Mouse (Mus musculus) embryo, embryonic 11 days (tissue): ENCODE measurements around the gene Ncf4.

ENCODE experiments used
- DNase-seq: peaks from one replicate; pipeline ENCODE4 v3.0.0-alpha.2; 2015

Ncf4 gene

DNA sequence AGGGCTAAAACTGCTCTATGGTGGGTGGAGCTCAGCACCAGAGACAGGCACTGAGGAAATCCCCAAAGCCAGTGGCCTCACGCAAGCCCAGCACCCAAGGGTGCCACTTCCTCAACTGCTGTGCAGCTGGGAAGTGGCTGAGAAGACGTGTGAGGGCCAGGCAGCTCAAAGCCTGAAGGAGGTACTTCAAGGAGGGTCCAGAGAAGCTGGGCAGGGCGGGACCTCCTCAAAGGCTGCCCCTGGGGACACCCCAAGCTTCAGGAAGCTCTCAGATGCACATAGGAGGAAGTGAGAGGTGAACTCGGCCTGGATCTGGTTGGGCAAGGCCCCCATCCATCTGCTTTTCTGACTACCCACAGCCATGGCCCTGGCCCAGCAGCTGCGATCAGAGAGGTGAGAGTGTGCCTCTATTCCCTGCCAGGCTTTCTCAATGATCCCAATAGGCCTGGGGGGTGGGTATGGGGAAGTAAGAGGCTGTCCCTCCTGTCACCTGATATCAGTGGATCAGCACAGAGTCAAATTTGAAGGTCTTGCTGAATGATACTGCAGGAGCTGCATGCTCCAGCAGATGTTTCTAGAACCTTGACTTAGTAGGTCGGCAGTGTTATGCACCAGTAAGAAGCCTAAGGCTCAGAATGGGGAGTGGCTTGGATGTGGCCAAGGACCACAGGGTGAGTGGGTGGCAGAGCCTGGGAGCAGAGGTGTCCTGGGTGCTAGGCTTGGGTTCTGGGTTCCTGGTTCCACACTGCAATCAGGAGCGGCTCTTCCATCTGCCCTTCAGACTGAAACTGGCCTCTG, at the start of gene Ncf4:
Gene Ncf4, plus strand, starts transcription at position 107 of the 798 bp plus-strand sequence.
- DNase-seq = no peak

DNA sequence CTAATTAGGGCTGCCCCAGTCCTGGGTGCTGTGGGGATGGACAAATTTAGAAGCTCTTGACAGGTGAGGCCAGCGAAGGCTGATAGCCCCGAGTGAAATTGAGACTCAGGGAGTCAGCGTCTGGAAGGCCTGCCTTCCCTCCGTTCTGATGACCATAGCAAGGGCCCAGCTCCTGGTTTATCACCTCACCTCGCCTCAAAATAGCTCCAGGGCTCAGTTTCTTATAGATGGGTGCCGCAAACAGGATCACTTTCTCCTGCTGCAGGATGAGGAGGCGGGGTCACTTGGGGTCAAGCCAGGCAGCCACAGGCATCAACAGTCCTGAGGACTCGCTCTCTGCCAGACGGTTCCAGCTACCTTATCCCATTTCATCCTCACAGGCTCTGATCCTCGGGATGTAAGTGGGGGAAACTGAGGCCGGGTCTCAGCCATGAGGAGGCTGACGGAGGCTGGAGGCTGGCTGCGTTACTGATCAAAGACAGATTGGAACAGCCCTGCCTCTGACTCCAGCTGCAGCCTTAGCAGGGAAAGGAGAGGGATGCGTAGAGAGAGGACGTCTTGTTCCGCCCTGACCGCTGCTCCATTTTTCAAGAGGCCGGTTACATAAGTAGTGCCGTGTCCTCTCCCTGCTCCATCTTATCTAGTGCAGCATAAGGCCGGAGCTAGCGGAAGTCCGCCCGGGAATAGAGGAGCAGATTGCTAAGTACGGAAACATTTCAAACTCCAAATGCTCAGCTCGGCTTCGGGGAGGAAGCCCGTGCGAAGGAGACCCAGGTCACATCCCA, 49.3 kb upstream of the Ncf4 start:
- DNase-seq = no peak

DNA sequence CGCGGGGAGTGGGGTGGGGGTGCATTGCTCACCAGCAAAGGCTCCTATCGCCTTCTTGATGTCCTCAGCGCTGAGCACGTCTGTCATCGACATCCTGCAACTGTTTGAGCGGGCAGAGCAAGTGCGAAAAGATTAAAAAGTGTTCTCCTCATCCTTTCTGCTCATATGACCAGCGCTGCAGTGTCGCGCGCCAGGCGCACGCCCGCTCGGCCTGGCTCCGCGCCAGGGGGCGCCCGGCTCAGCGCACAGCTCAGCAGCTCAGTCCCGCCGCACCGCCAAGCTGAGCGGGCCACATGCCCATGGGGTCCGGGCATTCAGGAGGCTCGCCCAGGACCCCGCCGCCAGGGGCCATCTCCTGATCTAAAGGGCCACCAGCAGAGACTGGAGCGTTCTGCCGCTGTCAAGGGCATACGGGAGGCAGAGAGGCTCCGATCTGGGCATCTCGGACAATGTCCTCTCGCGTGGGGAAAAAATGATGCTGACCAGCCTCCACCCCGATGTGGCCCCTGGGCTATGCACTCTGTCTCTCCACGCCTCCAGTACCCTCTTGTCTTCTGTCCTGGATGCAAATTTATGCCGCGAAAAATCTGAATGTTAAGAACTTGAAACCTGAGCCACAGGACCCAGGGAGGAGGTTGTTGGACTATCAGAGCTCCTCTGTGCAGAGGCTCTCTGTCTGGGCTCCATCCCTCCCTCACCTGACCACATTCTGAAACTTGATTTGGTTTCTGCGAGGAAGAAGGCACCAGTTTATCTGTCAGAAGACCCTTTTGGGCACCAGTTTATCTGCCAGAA, 40.4 kb upstream of the Ncf4 start:
- DNase-seq = peak; percentile 72

DNA sequence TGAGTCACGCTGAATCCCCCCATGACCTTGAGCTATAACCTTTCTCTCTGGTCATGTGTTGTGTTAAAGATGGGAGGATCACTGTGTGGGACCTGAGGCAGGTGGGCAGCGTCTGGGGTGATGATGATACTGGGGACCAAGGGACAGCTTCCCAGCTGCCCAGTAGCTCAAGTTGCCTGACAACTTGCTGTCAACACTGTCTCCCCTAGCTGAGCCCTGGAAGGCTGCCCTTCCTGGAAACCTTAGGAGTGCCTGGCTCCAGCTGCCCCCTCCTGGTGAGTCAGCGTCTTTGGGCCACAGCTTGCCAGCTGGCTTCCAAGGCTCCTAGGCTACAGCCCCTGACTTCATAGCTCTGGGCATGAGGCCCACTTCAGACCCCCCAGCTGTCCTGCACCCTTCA, 39.4 kb upstream of the Ncf4 start:
- peak; percentile 42 for DNase-seq

DNA sequence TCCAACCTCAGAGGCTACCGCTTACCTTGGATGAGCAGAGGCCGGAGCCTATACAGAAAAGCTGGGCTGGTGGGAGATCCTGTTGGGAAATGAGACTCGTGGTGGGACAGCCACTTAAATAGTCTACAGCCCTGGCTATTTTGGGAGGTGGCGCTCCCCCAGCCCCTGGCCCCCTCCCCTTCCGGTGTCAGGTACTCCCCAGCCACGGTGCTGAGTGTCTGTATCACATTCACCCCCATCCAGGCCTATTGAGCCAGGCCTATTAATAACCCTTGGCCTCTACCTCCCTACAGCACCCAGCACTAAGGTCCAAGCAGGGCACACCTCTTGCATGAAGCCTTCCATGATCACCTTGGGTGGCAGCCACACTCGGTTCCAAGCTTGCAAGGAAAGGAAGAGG, 38.3 kb upstream of the Ncf4 start, which contains the start of gene Pvalb:
Gene Pvalb, minus strand, starts transcription at position 89 of the 400 bp plus-strand sequence.
- DNase-seq = no peak

DNA sequence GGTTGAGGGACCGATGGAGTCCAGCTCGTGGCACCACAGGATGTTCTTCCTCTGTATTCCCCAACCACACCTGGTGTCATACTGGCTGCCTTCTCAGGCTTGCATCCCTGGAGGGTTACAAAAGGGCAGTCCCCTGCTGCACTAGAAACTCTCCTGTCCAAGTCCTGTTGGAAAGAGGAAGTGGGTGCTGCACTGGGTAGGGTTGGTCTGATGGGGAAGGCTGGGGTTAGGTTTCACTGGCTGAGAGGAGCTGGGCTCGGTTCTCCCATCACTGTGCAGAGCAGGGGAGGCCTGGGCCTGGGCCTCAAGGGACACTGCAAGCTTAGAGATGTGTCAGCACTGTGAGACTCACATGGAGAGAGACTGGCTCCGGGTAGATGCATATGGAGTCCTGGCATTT, 34.4 kb upstream of the Ncf4 start:
- DNase-seq = no peak

DNA sequence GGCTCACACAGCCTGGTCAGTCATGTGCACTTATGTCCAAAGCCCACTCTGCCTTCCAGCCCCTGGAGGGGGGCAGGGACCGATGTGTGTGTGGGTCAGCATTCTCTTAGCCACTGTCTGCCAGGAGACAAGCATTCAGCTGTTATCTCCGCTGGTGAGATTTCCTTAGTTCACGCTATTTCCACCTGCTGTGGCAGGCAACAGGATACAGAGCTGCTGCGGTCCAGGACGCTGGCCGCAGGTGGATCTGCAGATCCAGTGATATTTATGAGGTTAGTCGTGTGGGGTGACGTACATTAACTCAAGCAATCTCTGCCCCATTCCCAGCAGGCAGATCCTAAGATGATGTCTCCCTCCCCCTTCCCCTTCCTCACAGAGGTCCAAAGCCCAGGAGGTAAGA, 33.2 kb upstream of the Ncf4 start:
- DNase-seq = no peak

DNA sequence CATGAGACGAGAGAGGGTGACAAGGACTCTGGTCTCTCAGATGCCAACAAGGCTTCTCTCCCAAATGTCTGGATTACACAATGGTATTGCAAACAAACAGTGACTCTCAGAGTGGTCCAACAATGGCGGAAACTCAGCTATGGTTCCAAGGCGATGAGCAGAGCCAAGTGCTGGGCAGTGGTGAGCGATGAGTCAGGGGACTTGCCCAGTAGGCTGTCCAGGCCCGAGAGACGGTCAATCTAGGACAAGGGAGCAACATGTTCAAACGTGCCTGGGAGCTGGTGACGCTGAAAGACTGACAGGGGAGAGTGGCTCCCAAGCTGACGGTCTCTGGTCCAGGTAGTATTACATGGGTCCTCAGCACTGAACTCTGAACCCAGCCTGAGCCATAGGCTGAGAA, 29.3 kb upstream of the Ncf4 start:
- no peak for DNase-seq

DNA sequence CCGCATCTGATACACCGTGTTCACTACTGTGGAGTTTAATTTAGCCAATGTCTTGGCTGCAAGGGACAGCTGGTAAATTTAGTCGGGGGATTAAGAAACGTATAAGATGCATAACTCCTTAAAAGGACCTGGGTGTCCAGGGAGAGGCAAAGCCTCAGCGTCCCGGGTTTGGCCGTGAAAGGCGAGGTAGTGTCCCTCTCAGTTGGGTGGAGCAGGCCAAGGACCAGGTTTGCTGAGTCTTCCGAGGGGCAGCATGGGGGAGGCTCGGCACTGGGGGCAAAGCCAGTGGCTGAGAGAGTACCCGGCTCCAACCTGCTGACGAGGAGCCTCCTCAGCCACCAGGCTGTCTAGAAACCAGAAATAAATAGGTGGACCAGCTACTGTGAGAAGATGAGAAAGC, 16.8 kb upstream of the Ncf4 start:
- DNase-seq = no peak

DNA sequence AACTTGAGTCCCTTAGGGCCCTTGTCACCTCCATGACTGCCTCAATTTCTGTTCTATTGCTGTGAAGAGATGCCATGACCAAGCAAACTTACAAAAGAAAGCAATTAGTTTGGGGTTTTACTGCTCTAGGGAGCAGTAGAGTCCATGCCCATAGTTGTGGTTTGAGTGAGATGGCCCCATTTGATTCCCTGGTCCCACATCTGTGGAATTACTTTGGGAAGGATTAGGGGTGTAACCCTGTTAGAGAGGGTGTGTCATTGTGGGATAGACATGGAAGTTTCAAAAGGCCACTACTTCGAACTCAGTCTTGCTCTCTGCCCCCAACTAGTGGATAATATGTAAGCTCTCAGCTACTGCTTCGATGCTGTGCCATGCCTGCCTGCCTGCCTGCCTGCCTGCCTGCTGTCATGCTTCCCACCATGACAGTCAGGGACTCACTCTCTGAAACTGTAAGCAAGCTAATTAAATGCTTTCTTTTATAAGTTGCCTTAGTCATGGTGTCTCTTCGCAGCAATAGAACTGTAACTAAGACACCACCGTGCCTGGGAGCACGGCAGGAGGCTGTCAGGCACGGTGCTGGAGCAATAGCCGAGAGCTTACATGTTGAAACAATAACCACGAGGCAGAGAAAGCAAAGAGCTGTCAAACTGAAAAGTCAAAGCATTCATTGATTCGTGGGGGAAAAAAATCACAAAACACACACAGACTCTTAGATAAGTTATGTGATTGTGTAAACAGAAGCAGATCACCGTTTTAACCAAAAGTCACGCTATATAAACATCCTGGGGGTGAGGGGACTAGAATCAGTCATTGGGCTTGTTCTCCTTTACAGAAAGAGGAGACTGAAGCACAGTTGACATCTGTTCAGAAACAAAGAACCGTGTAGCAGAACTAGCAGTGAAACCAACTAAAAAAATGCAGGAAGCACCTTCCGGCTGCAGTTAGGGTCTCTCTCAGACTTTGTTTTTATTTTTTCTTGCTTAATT, 13.0 kb upstream of the Ncf4 start:
- DNase-seq = peak; percentile 43

DNA sequence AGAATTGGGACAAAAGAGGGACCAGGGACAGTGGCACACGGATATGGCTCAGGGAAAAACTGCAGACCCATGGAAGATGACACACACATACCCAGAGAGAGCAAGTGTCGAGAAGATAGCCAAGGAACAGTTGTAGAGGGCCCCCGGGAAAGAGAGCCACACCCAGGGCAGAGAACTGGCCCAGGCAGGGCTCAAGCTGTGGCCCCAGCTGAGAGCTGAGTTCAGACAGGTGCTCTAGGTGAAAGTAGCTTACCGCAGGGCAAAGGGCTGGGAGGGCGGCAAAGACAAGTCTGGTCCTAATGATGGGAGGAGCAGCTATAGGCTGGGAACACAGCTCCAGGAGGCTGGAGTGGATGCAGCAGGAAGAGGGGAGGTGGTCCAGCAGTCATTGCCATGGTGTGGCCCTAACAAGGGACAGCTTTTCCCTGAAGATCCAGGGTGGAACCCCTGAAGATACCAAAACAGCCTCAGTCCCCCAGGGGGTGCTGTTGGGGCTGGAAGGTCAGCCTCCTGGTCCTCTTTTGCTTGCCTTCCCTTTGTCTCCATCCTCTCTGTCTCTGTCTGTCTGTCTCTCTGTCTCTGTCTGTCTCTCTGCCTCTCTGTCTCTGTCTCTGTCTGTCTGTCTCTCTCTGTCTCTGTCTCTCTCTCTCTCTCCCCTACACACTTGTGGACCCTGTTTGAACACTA, 9.6 kb upstream of the Ncf4 start:
- no peak for DNase-seq

DNA sequence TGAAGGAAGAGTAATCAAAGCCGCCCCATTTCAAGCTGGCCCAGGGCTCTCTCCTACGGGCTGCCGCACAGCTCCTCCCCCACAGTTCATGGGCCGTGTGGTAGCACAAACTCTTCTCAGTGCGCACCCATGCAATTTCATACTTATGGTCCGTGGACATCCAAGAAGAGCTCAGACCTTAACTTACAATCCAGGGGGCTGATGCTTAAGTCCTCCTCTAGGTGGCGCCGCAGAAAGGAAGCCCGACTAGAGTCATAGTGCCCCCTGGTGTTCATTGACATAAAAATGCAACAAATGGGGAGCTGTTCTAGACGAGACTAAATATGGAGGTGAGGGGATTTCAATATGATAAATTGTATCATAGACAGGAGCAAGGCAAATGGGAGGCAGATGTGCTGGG, 5.1 kb upstream of the Ncf4 start:
- DNase-seq = peak; percentile 90

DNA sequence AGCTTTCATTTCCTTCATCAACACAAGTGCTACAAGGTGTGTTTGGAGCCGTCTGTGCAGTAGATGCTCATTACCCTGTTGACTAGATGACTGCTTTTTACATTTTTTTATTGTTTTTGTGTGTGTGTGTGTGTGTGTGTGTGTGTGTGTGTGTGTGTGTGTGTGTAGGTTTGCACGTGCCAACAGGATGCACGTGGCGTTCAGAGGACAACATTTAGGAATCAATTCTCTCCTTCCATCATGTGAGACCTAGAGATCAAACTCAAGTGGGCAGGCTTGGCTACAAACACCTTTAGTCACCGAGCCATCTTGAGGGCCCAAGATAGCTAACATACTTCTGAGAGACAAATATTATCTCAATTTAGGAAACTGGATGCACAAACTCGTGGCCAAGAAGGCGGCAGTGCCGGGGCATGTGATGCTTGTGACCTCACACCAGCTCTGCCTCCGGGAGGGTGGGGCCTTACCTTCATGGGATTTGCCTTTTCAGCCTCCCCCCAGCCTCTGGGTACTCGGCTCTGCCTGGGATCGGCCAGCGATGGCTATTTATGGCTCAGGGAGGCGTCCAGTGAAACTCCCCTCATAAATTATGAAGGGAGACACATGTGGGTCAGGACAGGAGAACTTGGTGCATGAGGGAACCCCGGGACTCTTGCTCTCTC, 4.5 kb upstream of the Ncf4 start:
- no peak for DNase-seq

DNA sequence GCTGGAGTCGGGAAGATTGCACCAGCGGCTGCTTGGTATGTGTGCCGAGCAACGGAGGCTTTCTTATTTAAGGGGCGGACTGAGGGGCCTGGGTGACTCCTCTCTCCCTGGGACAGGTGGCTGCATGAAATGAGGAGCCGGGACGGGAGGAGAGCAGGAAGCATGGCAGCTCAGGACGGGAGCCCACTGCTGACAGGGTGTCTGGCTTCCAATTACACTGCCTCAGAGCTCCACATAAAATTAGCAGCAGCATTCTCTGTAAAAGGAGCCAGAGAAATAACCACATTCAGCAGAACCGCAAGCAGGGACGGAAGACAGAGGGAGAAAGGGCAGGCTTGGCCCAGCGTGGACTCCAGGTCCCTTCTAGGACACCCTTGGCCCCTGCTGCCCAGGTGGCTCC, 3.3 kb upstream of the Ncf4 start:
- no peak for DNase-seq

DNA sequence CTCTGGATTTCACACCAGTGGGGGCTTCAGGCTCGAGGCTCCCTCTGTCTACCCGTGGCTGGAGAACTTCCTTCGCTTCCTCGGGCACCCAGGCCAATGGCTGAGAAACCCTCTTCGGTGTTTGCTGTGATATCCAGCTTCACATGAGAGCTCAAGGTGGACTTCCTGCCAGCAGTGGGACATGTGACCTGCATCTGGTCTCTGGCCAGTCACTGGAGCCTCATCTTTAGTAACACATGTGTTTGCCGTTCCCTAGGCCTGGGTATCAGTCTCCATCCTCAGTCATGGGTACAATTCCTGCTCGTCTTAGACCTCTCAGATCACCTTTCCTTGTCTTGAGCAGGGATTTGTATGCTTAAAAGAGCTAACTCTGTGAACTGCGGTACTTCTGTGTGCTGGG, 1.5 kb upstream of the Ncf4 start:
- DNase-seq = no peak

DNA sequence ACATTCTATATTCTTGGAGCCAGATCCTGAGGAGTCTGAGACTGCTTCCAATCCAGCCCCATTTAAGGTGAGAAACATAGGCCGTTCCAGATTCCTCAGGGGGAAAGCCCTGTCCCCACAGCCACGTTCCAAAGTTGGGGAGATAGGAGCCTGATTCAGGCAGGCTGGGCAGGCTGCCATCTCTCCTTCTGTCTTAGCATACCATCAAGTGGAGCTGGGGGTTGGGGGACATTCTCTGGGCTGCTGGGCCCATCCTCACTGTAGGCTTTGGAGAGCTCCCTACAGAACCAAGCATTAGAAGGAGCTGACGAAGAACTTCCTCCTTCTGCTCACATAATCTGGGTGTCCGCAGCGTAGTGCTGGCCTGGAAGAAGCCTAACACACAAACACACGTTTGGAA, 827 bp upstream of the Ncf4 start:
- no peak for DNase-seq

DNA sequence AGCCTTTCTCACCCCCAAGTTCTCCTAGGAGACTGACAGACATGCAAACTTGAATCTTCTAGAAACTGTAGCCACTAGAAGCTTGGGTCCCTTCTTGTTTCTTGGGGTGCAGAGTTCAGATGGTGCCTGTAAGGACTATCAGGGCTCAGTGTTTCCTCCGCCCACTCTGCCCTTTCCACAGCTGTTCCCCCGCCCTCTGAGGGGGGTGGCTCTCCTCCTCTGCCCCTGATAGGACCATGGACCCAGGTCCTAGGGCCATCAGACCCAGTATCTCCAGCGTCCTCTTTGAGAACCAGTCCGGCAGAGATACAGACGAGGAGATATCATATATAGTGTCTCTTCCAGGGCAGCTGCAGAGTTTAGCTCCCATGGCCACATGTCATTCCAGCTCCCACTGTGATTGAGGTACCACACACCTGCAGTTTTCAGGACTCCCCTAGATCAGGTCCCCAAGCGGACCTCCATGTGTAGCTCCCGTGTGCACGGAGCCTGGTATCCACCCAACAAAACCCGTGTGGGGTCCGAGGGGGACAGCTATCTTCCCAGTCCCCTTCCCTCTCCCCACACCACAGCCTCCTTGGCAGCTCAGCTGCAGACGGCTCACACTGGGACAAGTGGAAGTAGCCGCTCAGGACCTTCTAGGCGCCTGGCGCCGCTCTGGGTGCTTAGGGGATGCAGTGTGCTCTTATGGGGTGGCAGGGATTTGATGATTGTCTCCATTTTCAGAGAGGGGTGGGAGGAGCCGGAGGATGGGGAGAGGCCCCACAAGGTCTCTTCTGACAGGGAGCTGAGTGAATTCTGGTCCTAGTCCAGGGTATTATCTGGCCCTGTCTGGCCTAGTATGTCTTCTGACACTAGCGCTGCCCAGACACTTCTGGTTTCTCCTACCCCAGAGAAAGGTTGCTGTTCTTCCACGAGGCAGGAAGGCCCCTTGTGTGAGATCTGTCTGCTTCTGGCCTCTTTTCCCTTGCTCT, 1.8 kb downstream of the Ncf4 start:
- DNase-seq = no peak

DNA sequence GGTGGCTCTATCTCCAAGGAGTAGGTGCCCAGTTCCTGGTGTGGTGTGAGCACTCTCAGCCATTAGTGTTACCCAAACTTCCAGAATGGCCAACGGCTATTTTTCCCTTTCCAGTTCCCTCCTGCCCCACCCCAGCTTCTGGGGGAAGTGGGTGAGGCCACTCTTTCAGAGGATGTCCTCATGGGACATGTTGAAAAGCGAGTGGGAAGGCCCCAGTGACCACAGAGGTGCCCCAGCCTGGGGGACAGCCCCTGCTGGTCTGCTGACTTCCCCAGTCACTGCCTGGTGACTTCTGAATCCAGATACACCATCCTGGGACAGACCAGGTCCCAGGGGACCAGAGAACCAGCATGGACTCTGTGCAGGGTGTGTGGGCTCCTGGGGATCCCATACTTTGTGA, 3.1 kb downstream of the Ncf4 start:
- no peak for DNase-seq

DNA sequence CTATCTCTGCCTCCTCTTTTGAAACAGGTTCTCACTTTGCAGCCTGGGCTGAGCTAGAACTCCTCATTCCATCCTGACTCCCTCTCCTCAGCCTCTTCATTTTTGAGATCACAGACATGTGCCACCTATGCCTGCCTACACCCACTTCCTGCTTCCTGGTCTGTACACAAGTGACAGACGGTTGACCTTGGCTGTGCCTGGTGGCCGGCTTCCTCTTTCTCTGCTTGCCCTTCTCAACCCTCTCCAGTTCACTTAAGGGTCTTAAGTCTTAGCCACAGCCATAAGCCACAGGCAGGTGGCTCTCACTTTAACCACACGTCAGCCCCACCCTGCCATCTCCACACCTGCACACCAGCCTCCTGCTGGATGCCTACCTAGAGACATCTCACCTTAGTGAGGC, 3.8 kb downstream of the Ncf4 start:
- DNase-seq = no peak

DNA sequence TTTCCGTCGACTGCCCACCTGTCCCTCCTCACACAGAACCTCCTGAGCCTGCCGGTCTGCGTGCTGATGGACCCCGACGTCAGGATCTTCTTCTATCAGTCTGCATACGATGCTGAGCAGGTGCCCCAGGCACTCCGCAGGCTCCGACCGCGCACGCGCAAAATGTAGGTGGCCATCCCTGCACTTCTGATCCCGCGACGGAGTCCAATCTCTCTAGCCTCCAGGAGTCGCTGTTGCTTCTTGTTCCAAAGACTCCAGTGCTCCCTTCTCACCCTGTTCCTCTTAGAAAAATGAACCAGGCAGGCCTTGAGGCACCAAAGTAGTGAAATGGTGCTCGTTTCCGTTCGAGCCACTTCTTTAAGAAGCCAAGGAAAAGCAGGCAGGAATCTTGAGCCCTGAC, 10.2 kb downstream of the Ncf4 start:
- DNase-seq = peak; percentile 81
